Mouse (Mus musculus) erythroid progenitor cell, adult 5-6 weeks (primary cell): ENCODE measurements around the gene Eid1. TPM values are rescaled to one million over a fixed set of nuclear protein-coding genes. Genes with fewer than 3 reads are reported as not detected.

Experiments used
- ATAC-seq: replicated peaks from 2 replicates; pipeline ENCODE4 v1.8.0; 2016; ENCODE audit warnings: moderate number of reproducible peaks, mild to moderate bottlenecking, moderate TSS enrichment, inconsistent platforms; ENCODE audit not compliant: poor library complexity, low FRiP score, severe bottlenecking
- total RNA-seq, 2 experiments: library from RNA; stranded (forward) in 1 of 2; stranded (reverse) in 1 of 2; fragments of 150-400 nt in 1 of 2; fragments of 186-747, 209-891 nt in 1 of 2; gene quantifications; 2 replicates each; pipeline versions ENCODE4 v1.2.3 to v1.2.4; 2015 to 2017; ENCODE audit warnings: low replicate concordance in 2 of 2

Eid1 gene
- total RNA-seq (2015; ENCODE audit: low replicate concordance) (52.0 and 77.1 TPM in 2 replicates), total RNA-seq (2017; ENCODE audit: low replicate concordance) (96.0 and 96.6 TPM in 2 replicates)

- ATAC-seq: peak; percentile 78
These were observed at the start of gene Eid1 for GRCm38 (mm10) chr2:125672957-125673631. TSS of gene Eid1 (plus strand) at chr2:125673095.

GRCm38 (mm10) chr2:125623211-125623610 is 49.7 kb upstream of the Eid1 start:
- 0 out of 2 replicates have a peak, but pooled peaks have one; percentile 15 for ATAC-seq

- ATAC-seq: peak; percentile 37; the same call in 1 of the 2 replicates
These were observed 48.7 kb upstream of the Eid1 start for GRCm38 (mm10) chr2:125624127-125624685.

GRCm38 (mm10) chr2:125624837-125625351 is 48.0 kb upstream of the Eid1 start, which contains the start of gene Cep152:
TSS of gene Cep152 (minus strand) at chr2:125625113.
- peak; percentile 97 for ATAC-seq

- ATAC-seq: no peak
These were observed 46.4 kb upstream of the Eid1 start for GRCm38 (mm10) chr2:125626536-125626935.

- no peak for ATAC-seq
These were observed 44.4 kb upstream of the Eid1 start for GRCm38 (mm10) chr2:125628487-125628886.

- ATAC-seq: no peak
These were observed 42.9 kb upstream of the Eid1 start for GRCm38 (mm10) chr2:125630010-125630409.

GRCm38 (mm10) chr2:125637331-125637730 is 35.6 kb upstream of the Eid1 start:
- no peak for ATAC-seq

GRCm38 (mm10) chr2:125644912-125645311 is 28.0 kb upstream of the Eid1 start:
- no peak for ATAC-seq

GRCm38 (mm10) chr2:125650038-125650437 is 22.9 kb upstream of the Eid1 start:
- no peak for ATAC-seq

- no peak for ATAC-seq
These were observed 22.0 kb upstream of the Eid1 start for GRCm38 (mm10) chr2:125650742-125651352.

GRCm38 (mm10) chr2:125651563-125651962 is 21.3 kb upstream of the Eid1 start:
- no peak for ATAC-seq

- no peak for ATAC-seq
These were observed 19.6 kb upstream of the Eid1 start for GRCm38 (mm10) chr2:125653286-125653685.

- ATAC-seq: no peak
These were observed 17.5 kb upstream of the Eid1 start for GRCm38 (mm10) chr2:125655391-125655790.

GRCm38 (mm10) chr2:125659823-125660536 is 12.9 kb upstream of the Eid1 start:
- peak; percentile 86 for ATAC-seq

GRCm38 (mm10) chr2:125660537-125661130 is 12.3 kb upstream of the Eid1 start:
- ATAC-seq: peak; percentile 11; the same call in 1 of the 2 replicates

- no peak for ATAC-seq
These were observed 11.7 kb upstream of the Eid1 start for GRCm38 (mm10) chr2:125661156-125661555.

- ATAC-seq: no peak
These were observed 10.4 kb upstream of the Eid1 start for GRCm38 (mm10) chr2:125662517-125662916.

- peak; percentile 52 for ATAC-seq
These were observed 7.7 kb upstream of the Eid1 start for GRCm38 (mm10) chr2:125665213-125665612.

- peak; percentile 69 for ATAC-seq
These were observed 7.0 kb upstream of the Eid1 start for GRCm38 (mm10) chr2:125665909-125666308.
